Mouse (Mus musculus) gonadal fat pad, adult 2 months (tissue): ENCODE measurements at regions not wholly inside any gene's neighbourhood (a gene's known extent, or its start where the extent isn't known, plus 50 kb on each side); places are given as distances from the start of the nearest gene placed in this dataset.
"Not testable (repeated sequence)": the region's sequence is repeated elsewhere in the genome, so short reads cannot be mapped to it uniquely, and the experiment has no call there.

Experiments used
- DNase-seq: peaks from one replicate; pipeline ENCODE4 v3.0.0-alpha.2; 2012; ENCODE audit warnings: low read depth

DNA sequence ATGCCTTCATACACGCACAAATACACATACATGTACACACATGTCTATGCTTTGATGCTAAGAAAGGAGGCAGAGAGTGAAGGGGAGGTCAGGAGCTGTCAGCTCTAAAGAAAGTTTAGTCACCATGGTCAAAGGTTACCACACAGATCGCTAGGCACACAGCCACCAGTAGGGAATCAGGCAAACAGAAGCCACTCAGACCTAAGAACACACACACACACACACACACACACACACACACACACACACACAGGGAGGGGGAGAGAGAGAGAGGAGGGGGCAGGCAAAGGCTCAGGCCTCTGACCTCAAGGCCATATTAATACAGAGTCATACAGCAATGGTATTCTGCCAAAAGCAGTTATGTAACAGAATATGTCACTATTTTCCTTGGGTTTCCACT lies 67.5 kb upstream of the Atxn1 start:
- DNase-seq: no peak

DNA sequence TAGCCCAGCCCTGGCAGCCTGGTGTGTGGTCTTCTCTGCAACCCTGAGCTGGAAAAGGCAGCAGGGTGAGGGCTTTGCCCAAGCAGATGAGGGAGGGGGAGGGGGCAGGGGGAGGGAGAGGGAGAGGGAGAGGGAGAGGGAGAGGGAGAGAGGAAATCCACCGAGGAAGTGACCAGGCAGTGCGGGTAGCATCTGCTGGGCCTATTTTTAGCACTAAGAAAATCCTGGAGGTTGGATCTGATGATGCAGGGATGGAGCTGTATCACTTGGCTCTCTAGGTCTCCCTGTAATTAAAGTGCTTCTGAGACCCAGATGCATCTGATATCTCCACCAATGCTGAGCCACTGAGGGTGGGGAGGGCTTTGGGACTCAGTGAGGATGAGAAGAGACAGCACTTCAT lies 61.2 kb upstream of the Atxn1 start:
- no peak for DNase-seq

DNA sequence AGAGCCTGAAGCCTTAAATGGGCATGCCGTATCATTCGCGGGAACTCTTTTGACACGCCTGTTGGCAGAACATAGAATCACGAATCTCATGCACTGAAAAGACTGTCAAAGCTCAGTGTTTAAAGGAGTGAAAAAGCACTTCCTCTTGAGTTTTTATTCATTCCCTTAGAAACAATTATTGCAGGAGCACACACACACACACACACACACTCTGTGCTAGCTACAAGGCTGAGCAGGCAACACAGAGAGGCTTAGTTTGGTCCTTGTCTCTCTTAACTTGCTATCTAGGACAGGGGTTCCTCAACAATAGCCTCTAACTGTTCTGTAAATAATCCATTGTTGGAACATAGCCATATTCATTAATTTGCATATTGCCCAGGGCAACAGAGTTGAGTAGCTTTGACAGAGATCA lies 58.8 kb upstream of the Atxn1 start:
- no peak for DNase-seq

DNA sequence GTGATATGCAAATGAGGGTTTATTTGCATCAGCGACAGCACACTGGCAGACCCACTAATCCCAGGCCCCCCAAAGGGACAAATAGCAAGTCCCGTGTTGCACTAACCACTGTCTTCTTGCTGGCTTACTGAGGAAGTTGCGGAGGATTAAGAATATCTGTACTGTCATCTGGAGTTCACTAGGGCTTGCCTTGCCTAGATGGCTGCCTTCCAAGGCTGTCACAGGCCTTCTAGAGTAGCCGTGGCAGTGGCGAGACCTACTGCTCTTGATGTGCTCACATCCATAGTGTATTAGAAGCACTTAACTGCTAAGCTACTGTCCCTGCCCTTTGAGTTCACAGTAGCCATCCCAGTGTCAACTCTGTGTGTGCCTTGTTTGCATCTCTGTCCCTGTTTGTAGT lies 58.4 kb upstream of the Atxn1 start:
- no peak for DNase-seq

DNA sequence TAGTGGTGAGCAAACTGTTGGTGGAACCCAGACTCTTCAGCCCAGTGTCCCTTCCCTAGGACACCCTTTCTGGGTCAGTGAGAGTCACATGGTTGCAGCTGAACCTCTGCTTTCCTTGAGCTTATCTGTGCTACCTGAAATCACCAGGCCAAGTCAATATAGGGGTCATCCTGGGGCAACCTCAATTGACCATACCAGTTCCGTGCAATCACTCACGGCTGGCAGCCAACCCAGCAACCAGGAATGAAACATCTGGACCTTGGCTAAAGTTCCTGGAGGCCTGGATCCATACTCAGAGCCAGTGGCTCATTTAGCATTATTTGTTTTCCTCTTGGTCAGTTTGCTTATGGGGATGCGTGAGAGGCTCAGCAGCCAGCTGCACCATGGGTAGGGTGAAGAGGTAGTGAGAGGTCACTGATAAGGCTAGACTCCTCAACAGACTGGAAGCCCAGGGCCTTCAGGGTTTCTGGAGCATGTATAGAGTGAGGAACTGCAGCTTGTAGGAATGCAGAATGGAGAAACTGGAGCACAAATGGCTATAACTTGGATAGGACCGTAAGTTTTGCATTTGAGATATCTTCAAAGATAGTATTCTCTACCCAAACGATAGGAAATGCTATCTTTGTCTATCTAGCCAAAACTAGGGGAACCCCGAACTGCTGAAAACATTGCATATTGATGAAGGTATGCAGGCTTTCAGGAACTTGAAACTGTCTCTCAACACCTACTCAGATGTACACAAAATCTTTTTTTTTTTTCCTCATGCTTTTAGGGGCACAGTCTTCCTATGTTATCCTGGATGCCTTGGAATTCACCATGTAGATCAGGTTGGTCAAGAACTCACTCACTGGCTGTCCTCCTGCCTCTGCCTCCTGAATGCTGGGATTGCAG lies 56.4 kb upstream of the Atxn1 start:
- DNase-seq: no peak

DNA sequence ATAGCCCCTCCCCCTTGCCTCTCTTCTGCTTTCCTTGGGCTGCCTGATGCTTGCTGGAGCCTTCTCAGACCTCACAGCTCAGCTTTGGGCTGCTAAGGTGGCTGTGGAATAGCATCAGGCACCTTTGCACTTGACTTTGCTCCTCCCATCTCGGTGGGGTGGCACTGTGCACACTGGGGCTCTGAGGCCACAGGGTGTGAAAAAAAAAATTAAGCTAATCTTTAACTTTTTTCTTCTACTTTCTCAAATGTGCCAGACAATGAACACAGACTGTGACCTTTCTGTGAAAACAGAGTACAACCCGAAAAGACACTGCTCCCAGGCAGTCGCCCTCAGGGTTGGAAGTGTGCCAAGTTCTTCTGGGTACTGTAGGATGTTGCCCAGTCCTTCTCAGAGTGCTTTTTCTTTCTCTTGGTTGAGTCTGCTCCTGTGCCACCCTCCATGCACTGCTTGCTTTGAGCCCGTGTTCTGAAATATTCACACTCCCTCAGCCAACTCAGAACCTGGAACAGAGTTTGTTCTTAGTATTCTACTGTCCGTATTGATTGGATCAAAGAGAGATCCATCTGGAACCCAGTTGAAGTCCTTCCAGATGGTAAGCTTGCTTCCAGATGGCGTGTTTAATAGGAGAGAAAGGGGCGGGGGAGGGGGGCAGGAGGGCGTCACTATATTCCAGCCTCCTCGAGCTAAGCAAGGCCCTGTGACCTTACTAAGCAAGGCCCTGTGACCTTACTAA lies 54.8 kb upstream of the Atxn1 start:
- DNase-seq: no peak

DNA sequence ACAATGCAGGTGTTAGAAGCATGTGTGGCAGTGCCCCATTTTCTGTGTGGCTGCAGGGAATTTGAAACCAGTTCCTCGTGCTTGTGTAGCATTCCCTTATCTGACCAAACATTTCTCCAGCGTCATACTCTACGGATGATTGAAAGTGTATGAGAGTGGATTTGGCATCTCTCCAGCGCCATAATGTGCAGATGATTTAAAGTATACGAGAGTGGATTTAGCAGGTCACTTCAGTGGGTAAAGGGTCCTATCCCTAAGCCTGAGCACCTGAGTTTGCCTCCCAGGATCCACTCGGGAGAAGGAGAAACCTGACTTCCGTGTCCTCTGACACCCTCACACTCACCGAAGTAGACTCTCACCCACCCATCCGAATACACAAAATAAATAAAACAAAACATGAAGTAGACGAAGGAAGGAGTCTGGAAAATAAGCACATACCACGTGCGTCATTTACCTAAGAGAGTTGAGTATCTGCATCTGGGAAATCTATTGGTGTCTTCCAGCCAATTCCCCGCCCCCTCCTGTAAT lies 54.2 kb upstream of the Atxn1 start:
- no peak for DNase-seq

DNA sequence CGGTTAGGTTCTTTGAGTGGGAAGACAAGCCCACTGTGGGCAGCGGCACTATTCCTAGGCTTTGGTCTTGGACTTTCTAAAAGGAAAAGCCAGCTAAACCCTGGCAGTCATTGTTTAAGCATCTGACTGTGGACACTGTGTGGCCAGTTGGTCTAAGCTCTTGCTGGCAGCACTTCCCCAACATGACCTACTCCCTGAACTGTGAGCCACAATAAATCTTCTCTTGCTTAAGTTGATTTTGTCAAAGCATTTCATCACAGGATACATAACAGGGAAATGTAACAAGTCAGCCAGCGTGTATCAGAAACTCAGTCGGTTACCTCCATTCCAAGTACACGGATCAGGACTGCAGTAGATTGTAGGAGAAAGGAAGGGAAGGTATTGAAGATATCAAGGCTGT lies 52.9 kb upstream of the Atxn1 start:
- no peak for DNase-seq

DNA sequence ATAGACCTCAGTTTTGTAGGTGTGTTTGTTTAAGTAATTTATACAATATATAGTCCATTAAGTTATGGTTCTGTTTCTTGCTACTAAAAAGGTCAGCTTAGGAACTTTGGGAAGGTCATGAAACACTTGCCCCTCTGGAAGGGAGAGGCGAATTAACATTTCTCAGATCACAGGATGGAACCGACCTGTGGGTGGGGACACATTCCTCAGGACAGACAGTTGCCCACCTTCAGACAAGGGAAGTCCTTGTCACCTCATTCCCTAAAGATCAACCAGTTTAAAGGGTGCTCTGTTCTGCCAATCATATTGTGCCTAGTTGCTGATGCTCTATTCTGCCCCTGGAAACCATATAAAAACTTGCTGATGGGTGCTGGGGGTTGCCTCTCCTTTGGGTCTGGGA lies 52.2 kb upstream of the Atxn1 start:
- DNase-seq: not testable (repeated sequence)

DNA sequence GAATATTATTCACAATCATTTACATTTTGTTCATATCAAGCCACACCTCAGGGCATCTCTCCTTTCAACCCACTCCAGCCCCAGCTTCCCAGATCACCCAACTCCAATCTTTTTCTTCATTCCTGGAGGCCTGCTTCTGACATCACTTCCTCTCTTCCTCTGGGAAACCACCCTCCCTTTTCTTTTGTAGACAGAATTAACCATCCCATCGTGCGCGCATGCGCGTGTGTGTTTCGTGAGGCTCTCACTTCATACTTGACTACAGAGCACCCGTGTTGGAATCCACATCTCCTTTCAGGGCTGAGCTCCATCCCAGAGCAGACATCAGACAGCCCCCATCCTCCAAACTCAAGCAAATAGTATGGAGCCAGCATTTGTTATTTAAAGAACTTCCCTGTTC lies 50.4 kb upstream of the Atxn1 start:
- DNase-seq: no peak

DNA sequence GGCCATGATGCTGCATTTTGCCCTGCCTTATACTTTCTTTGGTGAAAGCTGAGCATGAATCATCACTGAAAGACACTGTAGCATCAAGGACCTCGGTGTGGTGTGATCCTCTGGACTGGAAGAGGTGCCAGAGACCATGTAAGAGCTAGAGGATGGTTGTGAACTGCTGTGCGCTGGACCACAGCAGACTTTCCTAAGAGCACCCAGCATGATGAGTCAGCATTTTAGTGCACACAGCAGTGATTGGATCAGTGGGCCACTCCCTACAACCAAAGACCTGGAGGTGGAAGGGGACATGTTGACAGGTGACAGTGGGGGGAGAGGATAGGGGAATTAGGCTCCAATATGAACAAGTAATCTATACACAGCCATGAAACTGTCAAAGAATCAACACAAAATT lies 49.8 kb upstream of the Atxn1 start:
- no peak for DNase-seq
